Mouse (Mus musculus) gastrocnemius, postnatal 10 days (tissue): ENCODE measurements around the gene Pcp4l1. TPM values are rescaled to one million over a fixed set of nuclear protein-coding genes. Genes with fewer than 3 reads are reported as not detected.
A peak's percentile ranks its signal among the peaks of the same experiment; 100 is the strongest.
"Not testable (repeated sequence)": the region's sequence is repeated elsewhere in the genome, so short reads cannot be mapped to it uniquely, and the experiment has no call there.

Experiments
- DNase-seq: peaks from one replicate; pipeline ENCODE4 v3.0.0; 2021; ENCODE audit warnings: mixed read lengths
- long read RNA-seq, 2 experiments: library from polyadenylated mRNA; stranded (forward); transcript quantifications; one replicate each; pipeline ENCODE4 v2.0.0; 2021
- total RNA-seq, 2 experiments: library from RNA; stranded (reverse); gene quantifications; 2 replicates each; pipeline ENCODE4 v1.2.3; 2021

Gene Pcp4l1
- 10 to 100 TPM; 11.6 to 11.8 TPM for total RNA-seq
- long read RNA-seq, experiment 1, transcript Pcp4l1-201 (3 exons, 1,577 nt), result major isoform, 12 of 12 reads
- long read RNA-seq, experiment 1, partial matches to known transcripts, result 0 of 12 reads
- long read RNA-seq, experiment 1, other reads (novel, unspliced or antisense), result 0 of 12 reads
- long read RNA-seq, experiment 2, transcript Pcp4l1-201 (3 exons, 1,577 nt), result major isoform, 16 of 17 reads
- long read RNA-seq, experiment 2, partial matches to known transcripts, result 1 of 17 reads
- long read RNA-seq, experiment 2, other reads (novel, unspliced or antisense), result 0 of 17 reads

GRCm38 (mm10) chr1:171195887-171196397, at the start of gene Pcp4l1:
Pcp4l1 (minus strand) TSS chr1:171196268.
- DNase-seq, result peak; percentile 41

GRCm38 (mm10) chr1:171245353-171245752, 49.3 kb upstream of the Pcp4l1 start:
- DNase-seq, result no peak

- DNase-seq, result not testable (repeated sequence)
Observed at GRCm38 (mm10) chr1:171241952-171242351, 45.9 kb upstream of the Pcp4l1 start.

GRCm38 (mm10) chr1:171240911-171241310, 44.8 kb upstream of the Pcp4l1 start:
- no peak for DNase-seq

GRCm38 (mm10) chr1:171239992-171240744, 44.1 kb upstream of the Pcp4l1 start:
- no peak for DNase-seq

GRCm38 (mm10) chr1:171238463-171238862, 42.4 kb upstream of the Pcp4l1 start:
- peak; percentile 47 for DNase-seq

- DNase-seq, result no peak
Observed at GRCm38 (mm10) chr1:171237438-171237837, 41.4 kb upstream of the Pcp4l1 start.

- no peak for DNase-seq
Observed at GRCm38 (mm10) chr1:171235791-171236190, 39.7 kb upstream of the Pcp4l1 start.

- DNase-seq, result no peak
Observed at GRCm38 (mm10) chr1:171234538-171234937, 38.5 kb upstream of the Pcp4l1 start.

GRCm38 (mm10) chr1:171234126-171234525, 38.1 kb upstream of the Pcp4l1 start, which contains the start of gene Fcer1g:
Fcer1g (minus strand) TSS chr1:171234365.
- no peak for DNase-seq

GRCm38 (mm10) chr1:171232800-171233730, 37.0 kb upstream of the Pcp4l1 start:
- DNase-seq, result no peak

GRCm38 (mm10) chr1:171232348-171232747, 36.3 kb upstream of the Pcp4l1 start:
- no peak for DNase-seq

GRCm38 (mm10) chr1:171231844-171232243, 35.8 kb upstream of the Pcp4l1 start:
- no peak for DNase-seq

- DNase-seq, result no peak
Observed at GRCm38 (mm10) chr1:171230215-171230614, 34.1 kb upstream of the Pcp4l1 start.

- no peak for DNase-seq
Observed at GRCm38 (mm10) chr1:171229750-171230149, 33.7 kb upstream of the Pcp4l1 start.

GRCm38 (mm10) chr1:171227879-171228278, 31.8 kb upstream of the Pcp4l1 start:
- no peak for DNase-seq

GRCm38 (mm10) chr1:171226780-171227179, 30.7 kb upstream of the Pcp4l1 start:
- no peak for DNase-seq

GRCm38 (mm10) chr1:171224857-171225256, 28.8 kb upstream of the Pcp4l1 start, which contains the start of gene Apoa2:
Apoa2 (plus strand) TSS chr1:171225054.
- no peak for DNase-seq

GRCm38 (mm10) chr1:171223796-171224195, 27.7 kb upstream of the Pcp4l1 start:
- no peak for DNase-seq

- no peak for DNase-seq
Observed at GRCm38 (mm10) chr1:171223168-171223567, 27.1 kb upstream of the Pcp4l1 start.

- peak; percentile 73 for DNase-seq
Observed at GRCm38 (mm10) chr1:171222238-171223155, 26.4 kb upstream of the Pcp4l1 start, which contains the start of gene Tomm40l. Tomm40l (minus strand) TSS chr1:171222514.
